Mouse (Mus musculus): Measurements from ENCODE around the gene Limch1. TPM values are rescaled to one million over a fixed set of nuclear protein-coding genes. Genes with fewer than 3 reads are reported as not detected.

Limch1 gene
- polyA plus RNA-seq, 1 experiment, result 44.2 TPM

GRCm38 (mm10) chr5:67048003-67048402 is 302.4 kb downstream of the Limch1 start:
- no peak for TF ChIP-seq POLR2A (IDR thresholded peaks at IDR 0.05; ENCODE audit: low read depth, low read length)
- peak; percentile 71; the same call in 1 of the 2 replicates for TF ChIP-seq CTCF (IDR thresholded peaks at IDR 0.05; ENCODE audit: borderline replicate concordance, insufficient read depth, low read length)
- Histone ChIP-seq H3K4me1 (ENCODE audit: control insufficient read depth, insufficient read depth, low read length) (no peaks in the 10 kb centered on the region), H3K4me3 (ENCODE audit: insufficient read depth, low read length) (no peak overlapping the region), H3K27ac (ENCODE audit: insufficient read depth, low read length) (no peak overlapping the region)

GRCm38 (mm10) chr5:67057803-67058202 is 312.2 kb downstream of the Limch1 start:
- no peak overlapping the region for H3K27ac ChIP-seq (ENCODE audit: insufficient read depth, low read length)
- no peaks in the 10 kb centered on the region for H3K4me1 ChIP-seq (ENCODE audit: control insufficient read depth, insufficient read depth, low read length)
- no peak overlapping the region for H3K4me3 ChIP-seq (ENCODE audit: insufficient read depth, low read length)
- no peak for TF ChIP-seq POLR2A (IDR thresholded peaks at IDR 0.05; ENCODE audit: low read depth, low read length)
- peak; percentile 29; the same call in 1 of the 2 replicates for TF ChIP-seq CTCF (IDR thresholded peaks at IDR 0.05; ENCODE audit: borderline replicate concordance, insufficient read depth, low read length)

- H3K27ac ChIP-seq (ENCODE audit: insufficient read depth, low read length), result no peak overlapping the region
- H3K4me3 ChIP-seq (ENCODE audit: insufficient read depth, low read length), result no peak overlapping the region
- H3K4me1 ChIP-seq (ENCODE audit: control insufficient read depth, insufficient read depth, low read length), result no peaks in the 10 kb centered on the region
- TF ChIP-seq CTCF (IDR thresholded peaks at IDR 0.05; ENCODE audit: borderline replicate concordance, insufficient read depth, low read length) (no peak), POLR2A (IDR thresholded peaks at IDR 0.05; ENCODE audit: low read depth, low read length) (no peak)
Observed at GRCm38 (mm10) chr5:67060519-67060918, 314.9 kb downstream of the Limch1 start.

GRCm38 (mm10) chr5:67063596-67063995 is 318.0 kb downstream of the Limch1 start:
- Histone ChIP-seq H3K4me1 (ENCODE audit: control insufficient read depth, insufficient read depth, low read length) (no peaks in the 10 kb centered on the region), H3K4me3 (ENCODE audit: insufficient read depth, low read length) (no peak overlapping the region), H3K27ac (ENCODE audit: insufficient read depth, low read length) (no peak overlapping the region)
- TF ChIP-seq CTCF (IDR thresholded peaks at IDR 0.05; ENCODE audit: borderline replicate concordance, insufficient read depth, low read length) (no peak), POLR2A (IDR thresholded peaks at IDR 0.05; ENCODE audit: low read depth, low read length) (no peak)

GRCm38 (mm10) chr5:67083117-67083516 is 337.5 kb downstream of the Limch1 start:
- TF ChIP-seq POLR2A (IDR thresholded peaks at IDR 0.05; ENCODE audit: low read depth, low read length) (no peak), CTCF (IDR thresholded peaks at IDR 0.05; ENCODE audit: borderline replicate concordance, insufficient read depth, low read length) (no peak)
- H3K4me3 ChIP-seq (ENCODE audit: insufficient read depth, low read length), result no peak overlapping the region
- H3K27ac ChIP-seq (ENCODE audit: insufficient read depth, low read length), result no peak overlapping the region
- no peaks in the 10 kb centered on the region for H3K4me1 ChIP-seq (ENCODE audit: control insufficient read depth, insufficient read depth, low read length)

GRCm38 (mm10) chr5:67090856-67091255 is 345.2 kb downstream of the Limch1 start:
- Histone ChIP-seq H3K4me1 (ENCODE audit: control insufficient read depth, insufficient read depth, low read length) (0 out of 2 replicates have a peak, but pooled peaks cover 2% of the 10 kb centered on the region), H3K27ac (ENCODE audit: insufficient read depth, low read length) (no peak overlapping the region), H3K4me3 (ENCODE audit: insufficient read depth, low read length) (no peak overlapping the region)
- no peak for TF ChIP-seq CTCF (IDR thresholded peaks at IDR 0.05; ENCODE audit: borderline replicate concordance, insufficient read depth, low read length)
- no peak for TF ChIP-seq POLR2A (IDR thresholded peaks at IDR 0.05; ENCODE audit: low read depth, low read length)

- Histone ChIP-seq H3K4me3 (ENCODE audit: insufficient read depth, low read length) (no peak overlapping the region), H3K4me1 (ENCODE audit: control insufficient read depth, insufficient read depth, low read length) (0 out of 2 replicates have a peak, but pooled peaks cover 2% of the 10 kb centered on the region), H3K27ac (ENCODE audit: insufficient read depth, low read length) (no peak overlapping the region)
- TF ChIP-seq CTCF (IDR thresholded peaks at IDR 0.05; ENCODE audit: borderline replicate concordance, insufficient read depth, low read length), result no peak
Observed at GRCm38 (mm10) chr5:67091766-67092165, 346.1 kb downstream of the Limch1 start.

- no peak overlapping the region for H3K27ac ChIP-seq (ENCODE audit: insufficient read depth, low read length)
- H3K4me3 ChIP-seq (ENCODE audit: insufficient read depth, low read length), result no peak overlapping the region
- H3K4me1 ChIP-seq (ENCODE audit: control insufficient read depth, insufficient read depth, low read length), result 0 out of 2 replicates have a peak, but pooled peaks cover 2% of the 10 kb centered on the region
- TF ChIP-seq POLR2A (IDR thresholded peaks at IDR 0.05; ENCODE audit: low read depth, low read length), result no peak
- no peak for TF ChIP-seq CTCF (IDR thresholded peaks at IDR 0.05; ENCODE audit: borderline replicate concordance, insufficient read depth, low read length)
Observed at GRCm38 (mm10) chr5:67093991-67094390, 348.4 kb downstream of the Limch1 start.

GRCm38 (mm10) chr5:67095153-67095552 is 349.5 kb downstream of the Limch1 start:
- TF ChIP-seq CTCF (IDR thresholded peaks at IDR 0.05; ENCODE audit: borderline replicate concordance, insufficient read depth, low read length) (no peak), POLR2A (IDR thresholded peaks at IDR 0.05; ENCODE audit: low read depth, low read length) (no peak)
- no peak overlapping the region for H3K27ac ChIP-seq (ENCODE audit: insufficient read depth, low read length)

GRCm38 (mm10) chr5:67095651-67096377 is 350.2 kb downstream of the Limch1 start:
- Histone ChIP-seq H3K4me1 (ENCODE audit: control insufficient read depth, insufficient read depth, low read length) (0 out of 2 replicates have a peak, but pooled peaks cover under 1% of the 10 kb centered on the region), H3K27ac (ENCODE audit: insufficient read depth, low read length) (no peak overlapping the region), H3K4me3 (ENCODE audit: insufficient read depth, low read length) (no peak overlapping the region)
- TF ChIP-seq POLR2A (IDR thresholded peaks at IDR 0.05; ENCODE audit: low read depth, low read length) (no peak), CTCF (IDR thresholded peaks at IDR 0.05; ENCODE audit: borderline replicate concordance, insufficient read depth, low read length) (no peak)

More at GRCm38 (mm10) chr5:67095153-67095552, 349.5 kb downstream of the Limch1 start:
- 0 out of 2 replicates have a peak, but pooled peaks cover 2% of the 10 kb centered on the region for H3K4me1 ChIP-seq (ENCODE audit: control insufficient read depth, insufficient read depth, low read length)
- no peak overlapping the region for H3K4me3 ChIP-seq (ENCODE audit: insufficient read depth, low read length)
